Mouse (Mus musculus) myocyte (in vitro differentiated cells): ENCODE measurements around the gene Ksr2. TPM values are rescaled to one million over a fixed set of nuclear protein-coding genes. Genes with fewer than 3 reads are reported as not detected.

ENCODE experiments used
- H3K27me3 ChIP-seq: one replicate; pipeline ENCODE4 v1.6.1; 2011; ENCODE audit not compliant: control insufficient read depth, insufficient read depth, insufficient read length
- H3K36me3 ChIP-seq: one replicate; pipeline ENCODE4 v1.6.1; 2011; ENCODE audit not compliant: control insufficient read depth, insufficient read depth
- H3K4me2 ChIP-seq: one replicate; pipeline ENCODE4 v1.6.1; 2011; ENCODE audit warnings: low read depth, control low read depth
- H3K4me3 ChIP-seq: one replicate; pipeline ENCODE4 v1.5.1; 2011; ENCODE audit warnings: mild to moderate bottlenecking, control low read depth, moderate library complexity
- H3K79me2 ChIP-seq: one replicate; pipeline ENCODE4 v1.6.1; 2011; ENCODE audit not compliant: control insufficient read depth, insufficient read depth
- H3ac ChIP-seq: one replicate; pipeline ENCODE4 v1.6.1; 2011; ENCODE audit not compliant: control insufficient read depth, insufficient read length
- CEBPB ChIP-seq: IDR thresholded peaks from 2 replicates; pipeline ENCODE4 v1.6.1; 2011; ENCODE audit warnings: mild to moderate bottlenecking, moderate library complexity; ENCODE audit not compliant: poor library complexity, insufficient read depth, severe bottlenecking
- E2F4 ChIP-seq: IDR thresholded peaks from one replicate; pipeline ENCODE4 v1.6.1; 2011; ENCODE audit warnings: mild to moderate bottlenecking, control low read depth, moderate library complexity; ENCODE audit not compliant: insufficient read depth
- MAX ChIP-seq: IDR thresholded peaks from one replicate; pipeline ENCODE4 v1.6.1; 2011; ENCODE audit warnings: low read depth, mild to moderate bottlenecking, control low read depth
- MYOD1 ChIP-seq, 3 experiments: IDR thresholded peaks; one replicate each; pipeline ENCODE4 v1.6.1; 2011; ENCODE audit warnings: control low read depth in 2 of 3, low read depth in 2 of 3, mild to moderate bottlenecking in 2 of 3, moderate library complexity in 1 of 3; ENCODE audit not compliant: insufficient read length in 2 of 3, control insufficient read depth in 1 of 3
- MYOG ChIP-seq, 3 experiments: IDR thresholded peaks; one replicate each; pipeline ENCODE4 v1.6.1; 2011; ENCODE audit warnings: control low read depth in 2 of 3, low read depth in 2 of 3, mild to moderate bottlenecking in 2 of 3; ENCODE audit not compliant: insufficient read length in 2 of 3, control insufficient read depth in 1 of 3, insufficient read depth in 1 of 3
- POLR2A ChIP-seq: IDR thresholded peaks from one replicate; pipeline ENCODE4 v1.6.1; 2011; ENCODE audit warnings: low read depth, mild to moderate bottlenecking, control low read depth, moderate library complexity; ENCODE audit not compliant: insufficient read length
- POLR2AphosphoS2 ChIP-seq: IDR thresholded peaks from one replicate; pipeline ENCODE4 v1.6.1; 2011; ENCODE audit warnings: low read depth, control low read depth; ENCODE audit not compliant: insufficient read length
- REST ChIP-seq: IDR thresholded peaks from one replicate; pipeline ENCODE4 v1.6.1; 2011; ENCODE audit warnings: mild to moderate bottlenecking, control low read depth, moderate library complexity; ENCODE audit not compliant: insufficient read depth, insufficient read length
- SRF ChIP-seq: IDR thresholded peaks from one replicate; pipeline ENCODE4 v1.6.1; 2011; ENCODE audit warnings: low read depth; ENCODE audit not compliant: control insufficient read depth, insufficient read length
- TCF12 ChIP-seq: IDR thresholded peaks from one replicate; pipeline ENCODE4 v1.6.1; 2011; ENCODE audit warnings: mild to moderate bottlenecking, control low read depth; ENCODE audit not compliant: poor library complexity, insufficient read depth, severe bottlenecking
- TCF3 ChIP-seq: IDR thresholded peaks from one replicate; pipeline ENCODE4 v1.6.1; 2011; ENCODE audit warnings: low read depth, control low read depth; ENCODE audit not compliant: insufficient read length
- USF1 ChIP-seq: IDR thresholded peaks from one replicate; pipeline ENCODE4 v1.6.1; 2011; ENCODE audit warnings: low read depth, mild to moderate bottlenecking, control low read depth, moderate library complexity
- polyA plus RNA-seq: library from polyadenylated mRNA; unstranded; fragments of >200 nt; fragmentation: generic; extraction: Trizol; gene quantifications from one replicate; pipeline ENCODE4 v1.2.1, GENCODE M21; 2012; ENCODE audit warnings: missing spikeins

Gene Ksr2
- polyA plus RNA-seq, 1 experiment: 0.02 TPM

- Histone ChIP-seq H3K79me2 (no peaks in the 10 kb centered on the region), H3ac (no peak overlapping the region), H3K4me3 (no peak overlapping the region), H3K27me3 (no peaks in the 10 kb centered on the region), H3K36me3 (no peaks in the 10 kb centered on the region), H3K4me2 (no peak overlapping the region)
- no peak for TF ChIP-seq SRF
- TF ChIP-seq CEBPB: no peak
- no peak for TF ChIP-seq REST
- TF ChIP-seq MYOD1 (IDR thresholded peaks at IDR 0.05; ENCODE audit: control insufficient read depth in 1 of 3, insufficient read length in 2 of 3, low read depth in 2 of 3): no peak
- TF ChIP-seq POLR2A: no peak
- no peak for TF ChIP-seq POLR2AphosphoS2
- TF ChIP-seq TCF3: no peak
- TF ChIP-seq TCF12: no peak
Measured at GRCm38 (mm10) chr5:117566051-117566665, 152.4 kb downstream of the Ksr2 start.

GRCm38 (mm10) chr5:117569190-117569795 lies 155.5 kb downstream of the Ksr2 start:
- no peak overlapping the region for H3ac ChIP-seq
- no peaks in the 10 kb centered on the region for H3K27me3 ChIP-seq
- no peaks in the 10 kb centered on the region for H3K79me2 ChIP-seq
- H3K4me3 ChIP-seq: no peak overlapping the region
- H3K4me2 ChIP-seq: no peak overlapping the region
- TF ChIP-seq POLR2A: no peak
- TF ChIP-seq MAX: no peak
- no peak for TF ChIP-seq POLR2AphosphoS2
- no peak for TF ChIP-seq CEBPB
- no peak for TF ChIP-seq SRF
- no peak for TF ChIP-seq E2F4
- TF ChIP-seq TCF3: no peak
- TF ChIP-seq MYOG (IDR thresholded peaks at IDR 0.05; ENCODE audit: control insufficient read depth in 1 of 3, insufficient read depth in 1 of 3, insufficient read length in 2 of 3, low read depth in 2 of 3): no peak
- TF ChIP-seq TCF12: no peak
- TF ChIP-seq USF1: no peak
- no peak for TF ChIP-seq REST
- TF ChIP-seq MYOD1 (IDR thresholded peaks at IDR 0.05; ENCODE audit: control insufficient read depth in 1 of 3, insufficient read length in 2 of 3, low read depth in 2 of 3): no peak
- no peaks in the 10 kb centered on the region for H3K36me3 ChIP-seq

- Histone ChIP-seq H3ac (no peak overlapping the region), H3K27me3 (no peaks in the 10 kb centered on the region), H3K79me2 (no peaks in the 10 kb centered on the region), H3K4me3 (no peak overlapping the region), H3K36me3 (no peaks in the 10 kb centered on the region), H3K4me2 (no peak overlapping the region)
- no peak for TF ChIP-seq TCF12
- TF ChIP-seq MAX: no peak
- no peak for TF ChIP-seq USF1
- TF ChIP-seq REST: no peak
- TF ChIP-seq POLR2AphosphoS2: no peak
- TF ChIP-seq CEBPB: no peak
- TF ChIP-seq E2F4: no peak
- TF ChIP-seq MYOG (IDR thresholded peaks at IDR 0.05; ENCODE audit: control insufficient read depth in 1 of 3, insufficient read depth in 1 of 3, insufficient read length in 2 of 3, low read depth in 2 of 3): no peak
- no peak for TF ChIP-seq MYOD1 (IDR thresholded peaks at IDR 0.05; ENCODE audit: control insufficient read depth in 1 of 3, insufficient read length in 2 of 3, low read depth in 2 of 3)
- TF ChIP-seq TCF3: no peak
- TF ChIP-seq SRF: no peak
- TF ChIP-seq POLR2A: no peak
Measured at GRCm38 (mm10) chr5:117572428-117572827, 158.6 kb downstream of the Ksr2 start.

GRCm38 (mm10) chr5:117574894-117575293 lies 161.1 kb downstream of the Ksr2 start:
- Histone ChIP-seq H3K4me2 (no peak overlapping the region), H3ac (no peak overlapping the region), H3K4me3 (no peak overlapping the region), H3K27me3 (no peaks in the 10 kb centered on the region), H3K79me2 (no peaks in the 10 kb centered on the region), H3K36me3 (no peaks in the 10 kb centered on the region)
- TF ChIP-seq TCF3 (no peak), TCF12 (no peak), MYOD1 (IDR thresholded peaks at IDR 0.05; ENCODE audit: control insufficient read depth in 1 of 3, insufficient read length in 2 of 3, low read depth in 2 of 3) (no peak), MAX (no peak), E2F4 (no peak), MYOG (IDR thresholded peaks at IDR 0.05; ENCODE audit: control insufficient read depth in 1 of 3, insufficient read depth in 1 of 3, insufficient read length in 2 of 3, low read depth in 2 of 3) (no peak), USF1 (no peak), POLR2A (no peak), CEBPB (no peak), SRF (no peak), REST (no peak), POLR2AphosphoS2 (no peak)
